Mouse (Mus musculus): ENCODE measurements around the gene Ugt2b1. TPM values are rescaled to one million over a fixed set of nuclear protein-coding genes. Genes with fewer than 3 reads are reported as not detected.
"Not testable (repeated sequence)": the region's sequence is repeated elsewhere in the genome, so short reads cannot be mapped to it uniquely, and the experiment has no call there.

The Ugt2b1 gene
- under 1 TPM in 1 of 4 experiments, not detected in 3; 0.10 TPM for total RNA-seq (2022)

- DNase-seq, result no peak
These were observed at the start of gene Ugt2b1 for GRCm38 (mm10) chr5:86926426-86926825. Gene Ugt2b1 (minus strand): TSS chr5:86926530.

GRCm38 (mm10) chr5:86967271-86967670, 40.9 kb upstream of the Ugt2b1 start:
- not testable (repeated sequence) for DNase-seq

GRCm38 (mm10) chr5:86962849-86963248, 36.5 kb upstream of the Ugt2b1 start:
- DNase-seq, result not testable (repeated sequence)

GRCm38 (mm10) chr5:86961587-86962358, 35.4 kb upstream of the Ugt2b1 start:
- DNase-seq, result no peak

GRCm38 (mm10) chr5:86960504-86960903, 34.2 kb upstream of the Ugt2b1 start:
- no peak for DNase-seq

GRCm38 (mm10) chr5:86942111-86942510, 15.8 kb upstream of the Ugt2b1 start:
- DNase-seq, result no peak

GRCm38 (mm10) chr5:86920661-86921233, 5.6 kb downstream of the Ugt2b1 start:
- no peak for DNase-seq

- DNase-seq, result no peak
These were observed 14.8 kb downstream of the Ugt2b1 start for GRCm38 (mm10) chr5:86911357-86912099.

GRCm38 (mm10) chr5:86910770-86911169, 15.6 kb downstream of the Ugt2b1 start:
- no peak for DNase-seq

- DNase-seq, result no peak
These were observed 19.6 kb downstream of the Ugt2b1 start, which contains the start of gene Ugt2b34 for GRCm38 (mm10) chr5:86906758-86907157. Gene Ugt2b34 (minus strand): TSS chr5:86906937.

GRCm38 (mm10) chr5:86889933-86890332, 36.4 kb downstream of the Ugt2b1 start:
- no peak for DNase-seq

- DNase-seq, result no peak
These were observed 37.9 kb downstream of the Ugt2b1 start for GRCm38 (mm10) chr5:86888420-86888819.

GRCm38 (mm10) chr5:86887081-86887480, 39.2 kb downstream of the Ugt2b1 start:
- no peak for DNase-seq

GRCm38 (mm10) chr5:86886620-86887019, 39.7 kb downstream of the Ugt2b1 start:
- DNase-seq, result no peak

GRCm38 (mm10) chr5:86871877-86872276, 54.5 kb downstream of the Ugt2b1 start:
- no peak for DNase-seq

Other genes starting within 250 kb of the Ugt2b1 start
- gene Tmprss11e, start 180.7 kb downstream of the Ugt2b1 start, total RNA-seq (2022), result not detected
- 10 to 100 TPM; 42.3 to 66.2 (median 49.1) TPM for gene Ythdc1, start 122.3 kb downstream of the Ugt2b1 start, total RNA-seq (2022)
- gene Ugt2b34, start 19.6 kb downstream of the Ugt2b1 start, total RNA-seq (2022), result not detected
- gene Ugt2b35, start 74.3 kb upstream of the Ugt2b1 start, total RNA-seq (2022), result under 1 TPM in 1 of 4 experiments, not detected in 3; 0.08 TPM
- gene Ugt2b36, start 166.0 kb upstream of the Ugt2b1 start, total RNA-seq (2022), result under 1 TPM in 2 of 4 experiments, not detected in 2; 0.23 to 0.59 TPM
- gene Ugt2b5, start 213.8 kb upstream of the Ugt2b1 start, total RNA-seq (2022), result under 1 TPM in 2 of 4 experiments, not detected in 2; 0.12 to 0.65 TPM